Mouse (Mus musculus): ENCODE results near the gene Olfr984. TPM values are rescaled to one million over a fixed set of nuclear protein-coding genes. Genes with fewer than 3 reads are reported as not detected.

The Olfr984 gene
- polyA plus RNA-seq (2015; fragmentation: Nextera tagmentation; extraction: Ambion mirVana): not detected in 2 replicates

DNA sequence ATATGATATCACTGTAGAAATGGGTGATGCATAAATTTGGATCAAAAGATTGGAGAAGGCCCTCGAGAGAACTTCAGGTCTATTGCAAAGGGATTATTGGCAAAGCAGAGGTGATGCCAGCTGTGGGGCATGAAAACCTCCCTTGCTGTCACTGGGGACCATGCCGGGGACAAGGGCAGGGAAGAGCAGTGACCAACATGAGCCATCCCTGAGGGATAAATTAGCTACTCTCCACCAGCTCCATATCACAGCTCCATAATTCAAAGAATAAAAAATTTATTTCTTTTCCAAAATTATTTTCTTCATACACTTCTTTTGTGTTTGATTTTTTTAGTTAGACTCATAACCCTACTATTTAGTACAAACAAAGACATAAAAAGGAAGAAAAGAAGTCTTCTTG lies at the start of gene Olfr984:
Olfr984 (minus strand) TSS at position 101 of the 400 bp plus-strand sequence.
- no peaks in the 10 kb centered on the region for H3K27me3 ChIP-seq (ENCODE audit: insufficient read depth, low read length)
- H3K9me3 ChIP-seq (replicated peaks; ENCODE audit: low read length): no peaks in the 10 kb centered on the region
- H3K9ac ChIP-seq (ENCODE audit: low read depth, low read length): no peak within 1 kb of the TSS
- H3K27ac ChIP-seq: no peak within 1 kb of the TSS
- ATAC-seq (replicated peaks; ENCODE audit: low FRiP score, low read depth) (no peak), DNase-seq (ENCODE audit: low spot score) (no peak)
- no peak within 1 kb of the TSS for H3K4me2 ChIP-seq (ENCODE audit: low read length)
- peaks cover 3% of the 10 kb centered on the region; the same call in 1 of the 2 replicates for H3K4me1 ChIP-seq (replicated peaks; ENCODE audit: insufficient read depth, low read length)
- no peak within 1 kb of the TSS for H3K4me3 ChIP-seq (replicated peaks; ENCODE audit: low read depth, low read length)
- TF ChIP-seq CTCF (IDR thresholded peaks at IDR 0.05; ENCODE audit: low read depth): no peak
- H3K36me3 ChIP-seq (ENCODE audit: insufficient read depth, low read length): no peaks in the 10 kb centered on the region
- 86% methylated on average over 2 of the region's 2 CpGs for WGBS

GRCm38 (mm10) chr9:40155118-40155644 lies 41.2 kb upstream of the Olfr984 start:
- ATAC-seq (replicated peaks; ENCODE audit: low FRiP score, low read depth): peak; percentile 49; the same call in 1 of the 2 replicates
- Histone ChIP-seq H3K4me1 (replicated peaks; ENCODE audit: insufficient read depth, low read length) (no peaks in the 10 kb centered on the region), H3K9ac (ENCODE audit: low read depth, low read length) (no peak overlapping the region), H3K4me2 (ENCODE audit: low read length) (no peak overlapping the region), H3K9me3 (replicated peaks; ENCODE audit: low read length) (no peaks in the 10 kb centered on the region), H3K4me3 (replicated peaks; ENCODE audit: low read depth, low read length) (no peak overlapping the region), H3K36me3 (ENCODE audit: insufficient read depth, low read length) (no peaks in the 10 kb centered on the region), H3K27me3 (ENCODE audit: insufficient read depth, low read length) (no peaks in the 10 kb centered on the region), H3K27ac (no peak overlapping the region)
- no peak for TF ChIP-seq CTCF (IDR thresholded peaks at IDR 0.05; ENCODE audit: low read depth)
- DNase-seq (ENCODE audit: low spot score): peak; percentile 70
- WGBS: 39% methylated on average over 4 of the region's 4 CpGs

DNA sequence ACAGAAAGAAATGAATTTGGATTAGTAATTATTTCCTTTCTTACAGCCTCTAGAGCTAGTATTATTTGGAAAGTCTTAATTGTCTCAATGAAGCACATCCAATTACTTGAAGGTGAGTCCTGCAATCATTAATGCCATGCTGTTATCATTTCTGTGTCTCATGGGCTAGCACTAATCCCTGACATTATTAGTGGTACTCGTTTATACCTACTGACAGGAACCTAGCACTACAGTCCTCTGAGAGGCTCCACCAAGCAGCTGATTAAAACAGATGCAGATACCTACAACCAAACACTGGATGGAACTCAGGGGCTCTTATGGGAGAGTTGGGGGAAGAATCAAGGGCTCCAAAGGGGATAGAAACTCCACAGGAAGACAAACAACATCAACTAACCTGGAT lies 27.5 kb upstream of the Olfr984 start:
- no peaks in the 10 kb centered on the region for H3K36me3 ChIP-seq (ENCODE audit: insufficient read depth, low read length)
- no peak for TF ChIP-seq CTCF (IDR thresholded peaks at IDR 0.05; ENCODE audit: low read depth)
- H3K4me3 ChIP-seq (replicated peaks; ENCODE audit: low read depth, low read length): no peak overlapping the region
- no peak for DNase-seq (ENCODE audit: low spot score)
- H3K27me3 ChIP-seq (ENCODE audit: insufficient read depth, low read length): no peaks in the 10 kb centered on the region
- H3K4me2 ChIP-seq (ENCODE audit: low read length): no peak overlapping the region
- H3K9ac ChIP-seq (ENCODE audit: low read depth, low read length): no peak overlapping the region
- H3K27ac ChIP-seq: no peak overlapping the region
- no peaks in the 10 kb centered on the region for H3K4me1 ChIP-seq (replicated peaks; ENCODE audit: insufficient read depth, low read length)
- H3K9me3 ChIP-seq (replicated peaks; ENCODE audit: low read length): no peaks in the 10 kb centered on the region
- WGBS: 18% methylated on average over 1 of the region's 1 CpGs
- ATAC-seq (replicated peaks; ENCODE audit: low FRiP score, low read depth): no peak

- 46% methylated on average over 4 of the region's 4 CpGs for WGBS
- H3K9ac ChIP-seq (ENCODE audit: low read depth, low read length): no peak overlapping the region
- H3K9me3 ChIP-seq (replicated peaks; ENCODE audit: low read length): no peaks in the 10 kb centered on the region
- H3K4me2 ChIP-seq (ENCODE audit: low read length): no peak overlapping the region
- H3K4me3 ChIP-seq (replicated peaks; ENCODE audit: low read depth, low read length): no peak overlapping the region
- ATAC-seq (replicated peaks; ENCODE audit: low FRiP score, low read depth) (no peak), DNase-seq (ENCODE audit: low spot score) (no peak)
- H3K36me3 ChIP-seq (ENCODE audit: insufficient read depth, low read length): no peaks in the 10 kb centered on the region
- no peak overlapping the region for H3K27ac ChIP-seq
- TF ChIP-seq CTCF (IDR thresholded peaks at IDR 0.05; ENCODE audit: low read depth): no peak
- no peaks in the 10 kb centered on the region for H3K27me3 ChIP-seq (ENCODE audit: insufficient read depth, low read length)
- H3K4me1 ChIP-seq (replicated peaks; ENCODE audit: insufficient read depth, low read length): no peaks in the 10 kb centered on the region
Measured at GRCm38 (mm10) chr9:40139484-40139883, 25.5 kb upstream of the Olfr984 start.

DNA sequence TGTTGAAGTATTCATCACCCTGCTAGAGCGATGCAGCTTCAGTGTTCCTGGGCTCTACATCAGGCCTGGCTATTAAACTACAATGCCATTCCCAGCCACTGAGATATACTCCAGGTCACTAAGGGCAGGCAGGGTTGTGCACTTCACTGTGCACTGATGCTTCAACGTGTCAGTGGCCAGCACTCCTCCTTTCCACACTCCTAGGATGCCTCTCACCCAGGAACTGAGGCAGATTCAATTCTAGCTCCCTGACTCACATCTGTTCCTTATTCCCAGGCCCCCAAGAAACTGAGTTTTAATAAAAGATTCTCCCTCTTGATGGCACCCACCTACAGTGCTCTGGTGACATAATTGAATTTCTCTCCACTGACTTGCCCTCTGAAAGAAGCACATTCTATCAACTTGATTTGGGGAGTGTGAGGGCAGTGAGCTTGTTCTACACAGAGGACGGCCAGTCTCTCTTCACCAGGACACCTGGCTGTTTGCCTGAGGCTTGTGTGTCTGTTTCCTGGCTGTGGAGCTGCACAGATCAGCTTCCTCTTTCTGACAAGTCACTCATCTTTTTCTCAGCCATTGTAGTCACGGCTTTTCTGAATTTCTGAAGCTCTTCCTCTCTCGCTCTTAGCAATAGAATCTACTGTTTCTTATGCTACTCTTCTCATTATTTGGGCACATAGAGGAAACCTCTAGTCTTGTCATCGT lies 23.1 kb upstream of the Olfr984 start:
- no peak overlapping the region for H3K9ac ChIP-seq (ENCODE audit: low read depth, low read length)
- WGBS: 68% methylated on average over 6 of the region's 6 CpGs
- no peak overlapping the region for H3K4me3 ChIP-seq (replicated peaks; ENCODE audit: low read depth, low read length)
- DNase-seq (ENCODE audit: low spot score): no peak
- no peaks in the 10 kb centered on the region for H3K9me3 ChIP-seq (replicated peaks; ENCODE audit: low read length)
- no peaks in the 10 kb centered on the region for H3K4me1 ChIP-seq (replicated peaks; ENCODE audit: insufficient read depth, low read length)
- no peaks in the 10 kb centered on the region for H3K36me3 ChIP-seq (ENCODE audit: insufficient read depth, low read length)
- no peak for TF ChIP-seq CTCF (IDR thresholded peaks at IDR 0.05; ENCODE audit: low read depth)
- H3K27me3 ChIP-seq (ENCODE audit: insufficient read depth, low read length): no peaks in the 10 kb centered on the region
- ATAC-seq (replicated peaks; ENCODE audit: low FRiP score, low read depth): no peak
- H3K27ac ChIP-seq: no peak overlapping the region
- no peak overlapping the region for H3K4me2 ChIP-seq (ENCODE audit: low read length)

DNA sequence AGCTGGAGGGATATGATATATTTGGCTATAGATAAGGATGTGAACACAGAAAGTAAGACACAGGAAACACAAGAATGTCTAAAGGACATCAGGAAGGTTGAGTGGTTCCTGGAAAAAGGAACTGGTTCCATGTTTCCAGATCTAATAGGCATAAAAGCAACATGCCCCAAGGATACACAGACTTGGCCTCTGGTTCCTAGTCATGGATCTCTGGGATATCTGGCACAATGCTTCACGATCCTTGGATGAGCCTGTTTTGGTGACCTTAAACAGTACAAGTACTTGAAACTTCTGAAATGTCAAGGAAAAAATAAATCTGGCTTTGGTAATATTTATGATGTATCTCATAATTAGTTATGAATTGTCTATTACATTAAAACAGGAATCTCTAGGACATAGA lies 16.6 kb upstream of the Olfr984 start:
- no peak for TF ChIP-seq CTCF (IDR thresholded peaks at IDR 0.05; ENCODE audit: low read depth)
- Histone ChIP-seq H3K9ac (ENCODE audit: low read depth, low read length) (no peak overlapping the region), H3K4me3 (replicated peaks; ENCODE audit: low read depth, low read length) (no peak overlapping the region), H3K36me3 (ENCODE audit: insufficient read depth, low read length) (no peaks in the 10 kb centered on the region), H3K4me1 (replicated peaks; ENCODE audit: insufficient read depth, low read length) (no peaks in the 10 kb centered on the region), H3K27ac (no peak overlapping the region), H3K9me3 (replicated peaks; ENCODE audit: low read length) (no peaks in the 10 kb centered on the region), H3K27me3 (ENCODE audit: insufficient read depth, low read length) (no peaks in the 10 kb centered on the region), H3K4me2 (ENCODE audit: low read length) (no peak overlapping the region)
- no peak for ATAC-seq (replicated peaks; ENCODE audit: low FRiP score, low read depth)
- 89% methylated on average over 1 of the region's 1 CpGs for WGBS
- DNase-seq (ENCODE audit: low spot score): no peak

Measured in kidney, postnatal 0 days (tissue).